Mouse (Mus musculus) heart, adult 11 months (tissue): ENCODE data around the gene Mgat4e.

Experiments
- DNase-seq: peaks from one replicate; pipeline ENCODE4 v3.0.0; 2022

The Mgat4e gene

DNA sequence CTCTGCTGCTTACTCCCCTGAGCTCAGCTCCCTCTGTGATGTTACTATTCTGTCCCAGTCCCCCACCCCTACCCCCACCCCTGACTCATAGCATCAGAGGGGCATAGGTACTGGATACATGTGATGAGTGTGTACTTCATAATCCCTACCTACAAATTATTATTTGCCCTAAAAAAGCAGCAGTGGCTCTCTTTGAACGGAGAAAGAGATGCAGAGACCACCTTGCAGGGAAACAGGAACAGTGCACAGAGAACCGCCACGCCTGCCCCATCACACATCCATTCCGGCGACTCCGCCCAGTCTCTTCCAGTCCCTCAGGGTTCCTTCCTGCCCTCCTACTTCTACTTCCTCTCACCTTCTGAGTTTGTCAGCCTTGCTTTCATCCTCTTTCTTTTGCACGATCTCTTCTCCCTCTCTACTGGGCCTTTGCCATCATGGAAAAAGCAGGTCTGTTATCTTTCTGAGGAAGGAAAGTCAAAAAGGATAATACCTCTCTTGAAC lies at the start of gene Mgat4e:
Mgat4e (minus strand) TSS at position 51 of the 501 bp plus-strand sequence.
- DNase-seq, result no peak

DNA sequence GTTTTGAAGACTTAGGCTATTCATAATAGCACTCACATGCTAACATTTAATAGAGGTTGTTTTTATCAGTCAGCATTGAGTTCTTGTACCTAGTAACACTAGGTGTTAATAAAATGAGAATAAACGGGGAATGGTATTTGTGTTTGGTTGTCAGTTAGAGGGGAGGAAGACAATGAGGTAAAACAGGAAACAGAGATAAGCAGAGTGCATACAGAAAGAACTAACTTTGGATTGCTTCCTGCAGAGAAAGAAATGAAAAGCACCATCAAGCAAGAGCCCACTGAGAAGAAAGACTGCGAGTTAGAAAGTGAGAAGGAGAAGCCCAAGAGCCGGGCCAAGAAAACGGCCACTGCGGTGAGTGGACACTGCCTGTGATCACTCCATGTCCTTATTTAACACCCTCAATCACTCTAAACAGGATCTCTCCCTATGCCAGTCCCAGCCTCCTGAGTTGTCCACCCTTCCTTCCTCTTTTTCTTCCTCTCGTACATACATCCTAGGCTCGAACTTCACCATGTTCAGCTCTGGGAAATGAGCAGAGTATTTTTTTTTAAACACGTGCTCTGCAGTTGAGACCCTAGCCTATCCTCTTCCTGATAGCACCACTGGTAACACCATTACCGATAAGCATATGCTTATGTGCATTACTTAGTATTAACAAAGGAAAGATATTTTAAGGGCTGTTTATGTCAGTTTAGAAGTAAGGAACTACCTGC lies 48.0 kb upstream of the Mgat4e start:
- peak; percentile 65 for DNase-seq

DNA sequence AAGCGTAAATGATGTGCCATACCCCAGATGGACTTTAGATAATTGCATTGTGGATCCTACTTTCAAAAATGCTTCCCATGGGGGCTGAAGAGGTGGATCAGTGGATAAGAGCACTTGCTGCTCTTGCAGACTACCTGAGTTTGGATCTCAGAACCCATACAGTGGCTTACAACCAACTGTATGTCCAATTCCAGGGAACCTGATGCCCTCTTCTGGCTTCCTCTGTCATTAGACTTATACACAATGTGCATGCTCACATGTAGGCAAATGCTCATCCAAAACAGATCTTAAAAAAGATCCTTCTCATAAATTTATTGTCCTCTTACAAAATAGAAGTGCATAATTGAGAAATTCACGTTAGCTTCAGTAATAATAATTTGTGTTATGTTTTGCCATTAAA lies 42.3 kb upstream of the Mgat4e start:
- no peak for DNase-seq

DNA sequence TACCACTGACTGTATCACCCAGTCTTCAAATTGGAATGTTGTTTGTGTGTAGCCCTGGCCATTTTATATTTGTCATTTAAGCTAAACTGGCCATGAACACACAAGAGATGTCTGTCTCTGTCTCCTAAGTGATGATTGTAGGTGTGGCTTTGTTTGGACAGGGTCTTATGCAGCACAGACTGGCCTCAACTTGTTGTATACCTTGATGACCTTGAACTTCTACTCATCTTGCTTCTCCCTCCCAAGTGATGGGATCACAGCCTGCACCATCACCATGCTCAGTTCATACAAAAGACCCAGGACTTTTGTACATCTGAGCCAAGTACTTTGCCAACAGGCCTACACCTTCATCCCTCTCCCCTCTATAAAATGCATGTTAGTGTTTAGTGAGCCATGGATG lies 40.2 kb upstream of the Mgat4e start:
- DNase-seq, result peak; percentile 73

DNA sequence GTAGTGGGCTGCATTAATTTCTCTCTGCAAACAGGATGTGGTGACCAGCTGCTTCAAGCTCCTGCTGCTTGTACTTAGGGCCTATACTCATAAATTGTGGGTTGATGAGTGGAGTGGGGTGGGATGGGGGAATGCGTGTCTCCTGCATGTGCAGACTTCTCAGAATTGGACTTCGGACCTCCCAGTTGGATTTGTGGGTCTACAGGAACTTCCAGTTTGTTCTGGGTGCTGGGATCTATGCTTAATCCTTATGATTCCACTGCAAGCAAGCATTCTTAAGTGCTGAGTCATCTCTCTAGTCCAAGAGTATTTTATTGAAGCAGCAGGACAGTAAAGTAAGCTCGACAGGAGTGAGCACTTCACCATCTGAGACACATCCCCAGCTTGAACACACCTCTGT lies 34.1 kb upstream of the Mgat4e start:
- DNase-seq, result peak; percentile 71

DNA sequence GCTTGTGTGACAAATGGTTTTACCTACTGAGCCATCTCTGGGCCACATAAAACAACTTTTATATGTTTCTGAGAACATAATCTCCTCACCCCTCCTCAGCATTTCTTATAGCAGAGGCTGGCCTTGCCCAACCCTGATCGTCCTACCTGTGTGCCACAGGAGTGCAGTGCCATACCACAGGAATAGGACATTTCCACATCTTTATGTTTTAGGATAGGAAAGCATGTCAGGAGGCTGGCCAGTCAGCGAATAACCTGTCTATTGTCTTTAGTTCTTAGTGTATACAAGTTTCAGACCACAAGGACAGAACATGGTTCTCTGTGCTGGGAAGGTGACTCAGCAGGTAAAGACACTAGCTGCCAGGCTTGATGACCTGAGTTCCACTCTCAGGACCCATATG lies 31.3 kb upstream of the Mgat4e start:
- peak; percentile 79 for DNase-seq

DNA sequence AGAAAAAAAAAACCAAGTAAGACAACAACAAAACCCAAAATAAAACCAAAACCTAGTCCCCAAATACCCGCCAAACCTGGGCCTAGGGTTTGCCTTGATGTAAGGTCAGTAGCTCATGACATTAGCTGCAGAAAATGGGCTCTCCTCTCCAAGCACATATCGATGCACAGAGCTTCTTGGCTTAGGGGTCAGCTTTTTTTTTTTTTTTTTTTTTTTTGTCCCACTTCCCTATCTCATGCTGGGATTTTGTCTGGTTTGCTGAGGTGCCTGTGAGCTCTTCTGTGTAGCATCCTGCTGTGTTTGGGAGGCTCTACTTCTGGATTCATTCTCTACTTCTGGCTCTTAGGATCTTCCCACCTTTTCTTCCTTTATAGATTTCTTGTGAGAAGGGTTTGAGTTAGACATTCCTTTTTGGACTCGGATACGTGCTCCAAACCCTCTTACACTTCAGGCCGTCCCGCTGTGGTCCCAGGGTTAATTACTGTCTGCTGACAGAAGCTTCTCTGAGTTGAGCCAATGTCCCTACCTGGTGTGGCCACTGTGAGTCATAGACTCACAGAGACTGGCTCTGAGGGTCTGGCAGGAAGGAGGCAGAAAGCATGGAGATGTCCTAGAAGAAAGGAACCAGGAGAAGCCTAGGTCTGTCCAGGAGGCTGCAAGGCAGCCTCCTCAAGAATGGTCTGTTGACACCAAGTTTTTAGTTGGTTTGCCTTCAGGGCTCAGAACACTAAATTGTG lies 28.1 kb upstream of the Mgat4e start:
- DNase-seq, result peak; percentile 66

DNA sequence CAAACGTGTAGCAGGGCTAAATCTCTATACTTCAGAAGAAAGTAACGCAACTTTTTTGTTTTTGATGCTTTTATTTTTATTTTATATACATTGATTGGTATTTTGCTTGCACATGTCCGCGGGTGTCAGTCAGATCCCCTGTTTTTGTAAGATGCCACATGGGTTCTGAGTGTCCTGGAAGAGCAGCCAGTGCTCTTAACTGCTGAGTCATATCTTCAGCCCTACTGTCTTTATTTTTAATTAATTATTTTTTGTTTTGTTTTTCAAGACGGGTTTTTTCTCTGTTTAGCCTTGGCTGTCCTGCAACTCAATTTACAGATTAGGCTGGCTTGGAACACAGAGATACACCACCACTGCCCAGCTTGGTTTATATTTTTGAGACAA lies 24.4 kb upstream of the Mgat4e start:
- DNase-seq, result peak; percentile 33

DNA sequence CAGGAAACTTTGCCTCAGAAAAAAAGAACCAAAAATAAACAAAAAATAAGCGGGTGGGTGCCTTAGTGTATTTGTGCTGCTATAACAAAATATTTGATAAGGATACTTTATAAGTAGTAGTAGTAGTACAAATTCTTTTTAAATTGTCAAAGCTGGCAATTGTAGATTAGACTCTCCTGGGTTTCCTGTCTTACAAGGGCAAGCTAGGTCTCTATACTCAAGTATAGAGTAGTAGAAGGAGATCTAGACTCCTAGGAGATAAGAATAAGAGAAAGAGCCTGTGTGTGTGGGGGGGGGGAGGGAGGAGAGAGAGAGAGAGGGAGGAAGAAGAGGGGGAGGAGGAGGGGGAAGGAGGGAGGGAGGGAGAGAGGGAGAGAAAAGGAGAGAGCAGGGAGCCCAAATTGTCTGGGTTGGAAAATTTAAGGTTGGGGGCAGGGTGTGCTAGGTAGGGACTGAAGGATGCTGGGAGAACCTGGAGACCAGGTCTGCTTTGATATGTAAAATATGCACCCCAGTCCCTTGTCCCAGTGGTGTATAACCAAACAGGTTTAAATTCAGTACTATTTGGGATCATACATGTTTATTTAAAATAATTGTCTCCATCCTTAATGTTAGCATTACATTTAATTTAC lies 23.9 kb upstream of the Mgat4e start:
- DNase-seq, result peak; percentile 72

DNA sequence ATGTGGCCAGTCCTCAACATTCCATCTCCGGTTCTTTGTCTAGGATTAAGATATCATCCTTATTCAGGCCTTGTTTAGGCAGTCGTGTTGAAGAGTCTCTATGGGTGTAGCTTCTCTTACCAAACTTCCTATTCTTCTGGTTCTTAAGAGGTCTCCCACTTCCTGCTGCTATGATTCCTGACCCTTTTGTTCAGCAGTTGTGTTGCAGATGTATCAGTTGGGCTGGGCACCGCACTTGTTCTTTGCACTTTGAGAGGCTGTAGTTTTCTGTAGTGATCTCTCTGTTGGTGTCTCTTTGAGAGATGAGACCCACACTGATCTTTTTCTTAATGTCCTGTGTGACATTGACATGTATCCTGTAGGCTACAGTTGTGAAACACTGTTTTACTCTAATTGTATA lies 21.1 kb upstream of the Mgat4e start:
- peak; percentile 76 for DNase-seq

DNA sequence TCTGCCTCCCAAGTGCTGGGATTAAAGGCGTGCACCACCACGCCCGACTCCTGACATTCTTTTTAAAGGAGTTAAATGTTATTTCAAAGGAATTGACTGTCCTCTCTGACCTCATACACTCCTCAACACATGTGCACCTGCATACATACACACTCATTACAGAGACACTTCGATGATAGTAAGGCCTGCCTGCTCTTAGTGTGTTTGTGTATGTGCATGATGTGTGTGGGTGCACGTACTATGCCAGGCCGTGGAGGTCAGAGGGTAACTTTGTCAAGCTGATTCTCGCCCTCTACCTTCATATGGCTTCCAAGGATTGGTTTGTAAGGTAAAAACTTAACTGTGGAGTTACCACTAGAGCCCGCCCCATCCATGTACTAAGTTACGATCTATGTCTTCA lies 20.7 kb upstream of the Mgat4e start:
- peak; percentile 51 for DNase-seq

DNA sequence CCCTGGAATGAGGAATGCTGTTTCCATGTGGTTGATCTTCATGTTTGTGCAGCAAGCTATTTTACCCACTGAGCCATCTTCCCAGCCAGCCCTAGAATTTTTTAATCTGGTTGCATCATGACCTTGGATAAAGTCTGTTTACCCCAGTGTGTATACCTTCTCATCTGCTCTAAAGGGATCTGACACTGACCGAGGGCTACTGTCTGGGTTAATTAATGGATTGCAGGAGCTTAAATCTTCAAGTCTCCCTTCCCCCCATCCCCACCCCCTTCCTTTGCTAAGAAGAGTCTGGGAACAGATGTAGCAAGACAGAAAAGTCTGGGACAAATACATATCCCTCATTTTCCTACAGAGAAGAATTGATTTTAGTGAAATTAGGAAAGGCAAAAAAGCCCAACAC lies 18.0 kb upstream of the Mgat4e start:
- peak; percentile 52 for DNase-seq

DNA sequence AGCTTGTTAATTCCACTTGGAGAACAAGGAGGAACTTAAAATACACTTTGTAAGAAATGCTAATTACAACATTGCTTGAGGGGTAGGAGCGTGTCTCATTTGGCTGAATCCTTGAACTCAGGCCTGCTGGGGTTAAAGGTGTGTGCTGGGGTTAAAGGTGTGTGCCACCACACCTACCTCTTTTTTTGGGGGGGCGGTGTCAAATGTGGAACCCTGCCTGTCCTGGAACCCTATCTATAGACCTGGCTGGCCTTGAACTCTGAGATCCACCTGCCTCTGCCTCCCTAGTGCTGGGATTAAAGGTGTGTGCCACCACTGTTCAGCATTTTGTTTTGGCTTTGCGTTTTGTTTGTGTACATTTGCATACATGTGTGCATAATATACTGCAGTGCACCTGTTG lies 14.2 kb upstream of the Mgat4e start:
- peak; percentile 80 for DNase-seq

DNA sequence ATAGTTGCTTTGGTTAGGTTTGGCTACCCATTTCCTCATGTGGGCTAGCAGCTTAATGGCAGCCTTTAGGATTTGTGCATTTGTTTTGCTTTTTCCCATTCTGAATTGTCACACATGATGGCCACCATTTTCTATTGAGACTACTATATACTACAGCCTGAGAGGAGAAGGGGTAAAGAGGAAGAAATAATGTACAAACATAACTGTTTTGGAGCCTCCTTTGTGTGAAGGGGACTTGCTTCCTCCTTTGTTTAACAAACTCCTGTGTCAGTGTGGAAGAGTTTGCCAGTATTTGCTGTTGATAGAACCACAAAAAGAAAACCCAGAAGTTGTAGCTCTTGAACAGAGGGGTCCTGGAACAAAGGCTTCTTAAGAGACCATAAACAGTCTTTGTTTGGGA lies 13.0 kb upstream of the Mgat4e start:
- no peak for DNase-seq

DNA sequence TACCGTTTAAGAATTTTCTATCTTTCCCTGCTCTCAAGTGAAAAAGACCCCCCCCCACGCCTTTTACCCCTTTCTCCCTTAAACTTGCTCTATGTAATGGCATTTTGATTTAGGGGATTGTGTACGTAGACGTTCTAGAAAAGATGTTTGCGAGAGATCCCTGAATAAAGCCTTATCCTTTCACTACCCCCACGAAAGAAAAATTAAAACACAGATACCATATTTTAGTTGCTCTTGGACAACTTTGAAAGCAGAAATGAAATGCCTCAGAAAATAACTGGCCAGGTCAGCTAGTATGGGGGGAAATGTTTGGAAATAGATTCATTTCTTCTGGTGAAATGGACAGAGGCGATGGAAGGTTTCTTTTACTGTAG lies 12.3 kb upstream of the Mgat4e start:
- no peak for DNase-seq

DNA sequence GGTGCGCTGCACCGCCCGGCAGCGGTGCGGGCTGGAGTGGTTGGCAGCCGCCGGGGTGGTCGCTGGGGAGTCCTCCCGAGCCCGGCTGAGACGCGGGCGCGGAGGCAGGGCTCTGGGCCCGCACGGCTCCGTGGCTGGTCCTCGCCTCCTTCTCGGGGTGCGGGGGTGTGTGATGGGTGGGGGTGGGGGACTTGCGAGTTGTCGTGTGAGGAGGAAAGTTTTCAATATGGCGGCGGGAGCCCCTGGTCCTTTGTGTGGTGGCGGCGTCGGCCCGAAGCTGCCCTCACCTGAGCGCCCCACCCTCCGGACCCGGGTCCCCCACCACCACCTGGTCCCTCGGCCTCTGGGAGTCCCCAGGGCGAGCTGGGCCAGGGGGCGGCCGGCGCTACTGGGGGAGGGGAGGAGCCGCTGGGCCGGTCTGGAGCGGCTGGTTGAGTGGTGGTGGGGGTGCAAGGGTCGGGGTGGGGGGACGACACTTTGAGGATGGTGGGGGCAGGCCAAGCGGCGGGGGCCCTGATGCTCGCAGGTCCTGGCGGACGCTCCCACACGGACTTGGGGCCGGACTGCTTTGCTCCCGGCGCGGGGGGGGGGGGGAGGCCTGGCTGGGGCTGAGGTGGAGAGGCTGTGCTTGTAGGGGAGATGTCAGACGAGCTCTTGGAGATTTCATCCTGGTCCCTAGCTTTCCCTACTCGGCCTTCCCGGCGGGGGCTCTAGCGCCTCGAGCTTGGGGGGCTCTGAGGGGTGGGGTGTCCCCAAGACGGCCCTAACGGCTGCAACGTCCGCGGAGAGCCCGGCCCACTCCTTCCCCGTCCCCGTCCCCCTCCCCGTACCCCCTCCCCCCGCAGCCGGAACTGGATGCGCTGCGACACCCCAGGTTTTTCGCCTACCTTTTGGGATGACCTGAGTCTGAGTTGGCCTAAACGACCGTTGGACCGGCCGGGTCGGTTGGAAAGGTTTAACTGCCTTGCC lies 11.6 kb upstream of the Mgat4e start:
- peak; percentile 95 for DNase-seq

DNA sequence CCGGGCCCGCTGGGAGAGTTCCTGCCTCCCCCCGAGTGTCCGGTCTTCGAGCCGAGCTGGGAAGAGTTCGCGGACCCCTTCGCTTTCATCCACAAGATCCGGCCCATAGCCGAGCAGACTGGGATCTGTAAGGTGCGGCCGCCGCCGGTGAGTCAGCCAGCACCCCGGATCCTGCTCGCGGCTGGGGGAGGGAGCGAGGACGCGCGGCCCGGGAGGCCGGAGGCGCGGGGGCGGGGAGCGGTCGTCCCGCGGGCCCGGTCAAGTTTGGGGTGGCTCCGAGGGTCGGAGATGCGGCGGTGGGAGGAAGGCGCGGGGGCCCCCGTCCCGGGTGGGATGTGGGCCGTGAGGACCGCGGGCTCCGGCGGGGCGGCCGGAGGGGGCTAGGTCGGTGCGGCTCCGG lies 10.9 kb upstream of the Mgat4e start:
- no peak for DNase-seq

DNA sequence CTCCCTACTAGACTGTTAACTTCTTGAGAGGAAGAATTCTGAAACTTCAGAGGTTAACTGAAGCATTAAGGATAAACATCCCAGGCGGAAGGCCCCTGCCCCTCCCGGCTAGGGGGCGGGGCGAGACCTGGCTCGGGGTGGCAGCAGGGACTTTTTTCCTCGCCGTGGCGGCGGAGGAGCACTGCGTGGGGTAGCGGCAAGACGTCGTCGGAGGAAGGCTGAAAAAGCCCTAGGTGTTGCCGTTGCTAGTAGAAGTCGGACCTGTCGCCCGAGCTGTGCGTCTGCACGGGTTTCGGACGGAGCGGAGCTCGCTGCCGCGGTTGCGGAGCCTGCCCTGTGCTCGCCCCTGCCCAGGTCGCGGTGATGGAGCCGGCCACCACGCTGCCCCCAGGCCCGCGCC lies 10.5 kb upstream of the Mgat4e start, which contains the start of gene Kdm5b:
Kdm5b (plus strand) TSS at position 196 of the 400 bp plus-strand sequence.
- DNase-seq, result peak; percentile 99

DNA sequence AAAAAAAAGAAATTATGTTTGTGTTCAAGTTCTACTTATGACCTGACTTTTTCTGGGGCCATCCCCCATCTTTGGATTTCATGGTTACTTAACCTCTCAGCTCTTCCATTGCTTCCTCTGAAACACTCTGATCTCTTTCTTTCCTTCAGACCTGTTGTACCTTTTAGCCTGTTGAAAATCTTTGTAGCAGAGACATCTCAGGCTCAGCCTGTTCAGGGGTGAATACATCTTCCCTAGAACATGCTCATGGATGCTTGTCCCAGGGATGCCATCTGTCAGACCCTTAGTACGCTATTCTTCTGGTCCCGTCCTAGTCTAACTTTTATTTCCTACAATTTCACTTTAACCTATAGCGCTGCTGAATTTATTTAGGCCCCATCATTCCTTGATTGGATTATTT lies 9.7 kb upstream of the Mgat4e start:
- DNase-seq, result peak; percentile 55

DNA sequence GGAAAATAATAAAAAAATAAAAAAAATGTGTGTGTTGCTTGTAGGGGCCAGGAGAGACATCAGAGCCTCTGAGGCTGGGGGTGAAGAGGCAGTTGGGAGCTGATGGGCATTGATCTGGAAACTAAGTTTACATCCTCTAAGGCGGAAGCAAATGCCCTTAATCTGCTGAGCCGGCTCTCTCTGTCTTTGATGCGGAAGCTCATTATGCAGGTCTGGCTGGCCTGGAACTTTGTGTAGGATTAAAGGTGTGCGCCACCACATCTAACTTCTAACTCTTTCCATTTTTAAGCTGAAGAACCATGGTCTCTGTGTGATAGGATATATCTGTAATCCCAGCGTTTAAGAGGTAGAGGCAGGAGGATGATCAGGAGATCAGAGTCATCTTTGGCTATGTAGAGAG lies 9.0 kb upstream of the Mgat4e start:
- peak; percentile 79 for DNase-seq

DNA sequence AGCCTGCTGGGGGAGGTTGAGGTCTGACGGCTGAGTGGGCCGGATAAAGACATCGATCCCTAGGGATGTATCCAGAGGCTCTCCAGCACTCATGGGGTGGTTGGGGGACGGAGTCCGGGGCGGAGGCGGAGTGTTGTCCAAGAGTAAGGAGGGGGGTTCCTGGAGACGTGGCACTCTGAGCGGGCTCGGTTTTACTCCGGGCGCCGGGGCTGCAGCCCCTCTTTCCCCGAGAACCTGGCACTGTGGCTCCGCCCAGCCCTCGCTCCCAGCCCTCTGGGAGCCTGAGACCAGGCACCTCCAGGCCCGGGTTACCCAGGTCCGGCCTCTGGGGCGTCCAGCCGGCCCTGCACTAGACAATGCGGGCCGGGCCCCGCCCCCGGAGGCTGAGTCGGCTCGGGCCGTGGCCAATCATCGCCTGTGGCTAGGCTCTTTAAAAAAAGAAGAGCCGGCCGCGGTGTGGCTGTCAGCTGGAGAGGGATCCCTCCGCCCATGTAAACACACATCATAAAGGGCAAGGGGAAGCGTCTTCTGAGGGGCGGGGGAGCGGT lies 7.3 kb upstream of the Mgat4e start:
- peak; percentile 100 for DNase-seq
